Mouse (Mus musculus) lung, postnatal 14 days (tissue): ENCODE results near the gene Nup35.

ENCODE experiments used
- DNase-seq: peaks from one replicate; pipeline ENCODE4 v3.0.0; 2021

Nup35 gene

DNA sequence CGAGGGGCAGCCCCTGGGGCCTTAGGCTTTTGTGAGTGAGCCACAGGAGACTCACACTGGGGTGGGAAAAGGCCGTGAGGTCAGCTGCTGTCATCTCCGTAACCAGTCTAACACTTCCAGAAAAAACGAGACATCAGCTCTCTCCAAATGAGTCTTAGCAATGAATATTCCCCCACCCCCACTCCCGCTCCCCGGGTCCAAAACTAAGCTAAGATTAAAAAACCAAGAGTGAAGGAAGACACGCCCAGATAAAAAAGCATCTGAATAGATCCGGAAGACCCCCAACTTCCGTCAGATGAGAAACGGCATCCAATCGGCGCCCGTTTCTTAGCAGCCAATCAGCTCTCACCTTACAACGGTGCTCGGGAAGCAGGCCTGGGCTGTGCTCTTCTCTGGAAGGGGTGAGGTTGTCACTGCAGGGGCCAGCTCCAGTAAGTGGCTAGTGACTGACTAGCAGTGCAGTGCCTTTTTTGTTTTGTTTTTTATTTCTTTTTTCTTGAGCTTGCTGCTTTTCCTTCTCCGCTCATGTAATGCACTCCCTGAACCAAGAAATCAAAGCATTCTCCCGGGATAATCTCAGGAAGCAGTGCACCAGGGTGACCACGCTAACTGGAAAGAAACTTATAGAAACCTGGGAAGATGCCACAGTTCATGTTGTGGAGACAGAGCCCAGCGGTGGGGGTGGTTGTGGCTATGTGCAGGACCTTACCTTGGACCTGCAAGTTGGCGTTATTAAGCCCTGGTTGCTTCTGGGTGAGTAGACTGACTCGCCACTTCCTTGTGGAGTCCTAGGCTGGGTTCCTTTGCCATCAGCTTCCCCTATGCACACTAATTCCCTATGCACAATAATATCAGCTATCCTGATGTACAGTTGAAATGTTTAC is at the start of gene Nup35, which contains the start of gene Dusp19:
Gene Nup35 (plus strand): TSS at position 383 of the 884 bp plus-strand sequence.
Gene Dusp19 (plus strand): TSS at position 192 of the 884 bp plus-strand sequence.
- peak; percentile 97 for DNase-seq

DNA sequence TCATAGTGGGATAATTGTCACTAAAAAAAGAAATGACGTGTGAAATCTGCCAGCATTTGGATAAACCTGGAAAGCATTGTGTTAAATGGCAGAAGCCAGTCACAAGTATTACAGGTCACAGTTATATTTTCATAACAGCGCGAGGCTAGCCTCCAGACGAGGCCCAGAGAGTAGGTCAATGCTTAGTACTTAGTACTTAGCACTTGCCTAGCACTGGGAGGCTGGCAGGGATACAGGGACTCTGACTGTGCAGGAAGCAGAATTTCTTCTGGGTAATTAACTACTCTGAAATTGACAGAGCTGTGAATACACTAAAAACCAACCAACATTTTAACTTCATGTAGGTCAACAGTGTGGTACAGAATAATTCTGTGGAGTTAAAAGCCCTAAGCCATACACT is 49.6 kb upstream of the Nup35 start:
- DNase-seq: no peak

DNA sequence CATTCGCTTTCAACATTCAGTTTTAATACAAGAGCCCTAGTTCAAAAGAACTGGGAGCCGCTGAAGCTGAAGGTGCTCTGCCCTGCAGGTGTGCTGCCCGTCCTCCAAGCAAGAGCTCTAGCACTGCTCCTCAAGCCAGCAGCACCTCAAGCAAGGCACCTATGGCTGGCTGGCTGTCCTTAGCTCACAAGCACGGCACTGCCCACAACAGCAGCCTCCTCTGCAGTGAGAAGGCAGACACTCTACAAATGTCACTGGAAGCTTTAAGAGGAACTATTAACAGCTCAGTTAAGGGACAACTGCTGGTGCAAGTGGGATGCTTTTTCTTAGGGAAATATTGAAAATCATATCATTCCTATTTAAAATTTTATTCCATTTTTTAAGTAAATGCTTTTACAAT is 46.4 kb upstream of the Nup35 start:
- no peak for DNase-seq

DNA sequence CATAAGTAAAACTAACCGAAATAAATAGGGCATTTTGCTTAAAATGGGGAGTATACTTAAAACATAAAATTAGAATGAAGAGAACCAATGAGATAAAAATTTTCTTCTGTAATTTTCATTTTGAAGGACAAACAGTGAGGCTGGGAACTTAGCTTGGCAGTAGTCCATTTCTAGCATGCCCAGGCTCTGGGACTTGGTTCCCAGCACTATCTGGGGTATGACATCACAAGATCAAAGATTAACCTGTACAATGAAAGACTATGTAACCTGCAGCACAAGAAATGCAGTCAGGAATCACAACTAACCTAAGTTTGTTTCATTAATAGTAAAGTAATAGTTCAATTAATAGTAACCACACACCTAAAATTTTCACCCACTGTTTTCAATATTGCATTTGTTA is 39.8 kb upstream of the Nup35 start:
- no peak for DNase-seq

DNA sequence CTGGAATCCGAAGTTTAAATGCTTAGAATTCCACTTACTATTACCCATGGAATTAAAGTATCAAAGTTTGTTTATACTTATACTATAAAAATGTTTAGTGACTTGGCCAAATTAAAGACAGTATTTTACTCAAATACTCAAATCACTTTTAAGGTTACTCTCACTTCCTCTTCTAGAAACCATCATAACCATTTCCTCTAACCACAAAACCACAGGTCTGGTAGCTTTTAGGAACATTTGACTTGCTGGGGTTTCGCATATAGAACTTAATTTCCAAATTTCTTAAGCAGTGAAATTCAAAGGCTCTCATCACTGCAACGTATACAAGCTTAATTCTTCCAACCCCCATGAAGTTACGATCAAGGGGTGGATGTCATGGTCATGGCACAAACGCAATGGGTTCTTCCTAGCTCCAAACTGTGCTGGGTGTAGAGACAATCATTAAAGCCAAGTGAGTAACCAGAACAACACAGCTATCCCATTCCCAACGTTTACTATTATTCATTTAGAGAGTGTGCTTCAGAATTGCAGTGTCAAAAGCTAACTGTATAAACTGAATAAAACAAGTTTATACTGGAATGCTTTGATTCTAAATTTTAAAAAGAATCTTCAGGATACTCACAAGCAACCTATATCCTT is 37.7 kb upstream of the Nup35 start:
- DNase-seq: no peak

GRCm38 (mm10) chr2:80580311-80580961 is 36.6 kb upstream of the Nup35 start:
- DNase-seq: peak; percentile 15

DNA sequence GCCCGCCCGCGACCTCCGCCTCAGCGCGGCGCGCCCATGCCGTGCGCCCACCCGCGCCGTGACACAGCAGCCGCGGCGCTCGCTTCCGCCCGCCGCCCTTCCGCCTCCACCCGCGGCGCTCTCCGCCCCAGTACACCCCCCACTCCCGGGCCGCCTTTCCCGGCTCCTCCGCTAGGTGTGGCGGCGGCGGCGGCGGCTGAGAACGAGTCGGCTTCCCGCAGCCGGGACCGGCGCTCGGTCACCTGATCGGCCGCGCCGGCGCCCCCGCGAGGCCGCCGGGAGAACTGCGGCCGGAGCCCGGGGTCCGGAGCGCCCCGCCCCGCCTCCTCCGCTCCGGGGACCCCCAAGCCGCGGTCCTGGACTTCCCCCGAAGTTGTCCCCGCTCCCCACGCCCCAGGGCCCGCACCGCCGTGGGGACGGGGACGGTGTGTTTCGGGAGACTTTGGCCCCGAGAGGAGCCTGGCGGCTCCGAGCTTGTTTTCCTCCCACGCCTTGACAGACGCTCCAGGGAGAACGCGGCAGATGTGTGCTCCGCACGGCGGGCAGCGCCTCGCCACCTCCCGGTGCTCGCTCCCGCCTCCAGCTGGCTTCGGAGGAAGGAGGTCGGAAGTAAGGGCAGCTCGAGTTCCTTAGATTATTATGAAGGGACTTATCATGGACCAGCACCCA is 35.9 kb upstream of the Nup35 start, which contains the start of gene Nckap1:
Gene Nckap1 (minus strand): TSS at position 338 of the 669 bp plus-strand sequence.
- peak; percentile 91 for DNase-seq

DNA sequence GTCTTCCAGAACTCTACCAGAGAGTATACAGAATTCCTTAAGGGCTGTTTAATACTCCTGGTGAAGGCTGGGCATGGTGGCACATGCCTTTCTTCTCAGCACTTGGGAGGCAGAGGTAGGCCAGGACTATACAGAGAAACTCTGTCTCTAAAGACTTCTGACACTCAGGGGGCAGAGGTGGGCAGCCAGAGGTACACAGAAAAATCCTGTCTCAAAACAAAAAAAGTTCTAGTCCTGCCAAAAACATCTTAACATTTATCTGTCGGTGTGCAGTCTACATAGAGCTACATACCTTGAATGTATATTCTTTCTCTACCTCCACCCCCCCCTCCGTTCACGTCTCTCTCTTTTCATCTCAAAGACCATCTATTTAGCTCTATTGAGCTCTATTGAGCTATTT is 34.7 kb upstream of the Nup35 start:
- no peak for DNase-seq

GRCm38 (mm10) chr2:80594215-80594918 is 22.7 kb upstream of the Nup35 start:
- DNase-seq: no peak

DNA sequence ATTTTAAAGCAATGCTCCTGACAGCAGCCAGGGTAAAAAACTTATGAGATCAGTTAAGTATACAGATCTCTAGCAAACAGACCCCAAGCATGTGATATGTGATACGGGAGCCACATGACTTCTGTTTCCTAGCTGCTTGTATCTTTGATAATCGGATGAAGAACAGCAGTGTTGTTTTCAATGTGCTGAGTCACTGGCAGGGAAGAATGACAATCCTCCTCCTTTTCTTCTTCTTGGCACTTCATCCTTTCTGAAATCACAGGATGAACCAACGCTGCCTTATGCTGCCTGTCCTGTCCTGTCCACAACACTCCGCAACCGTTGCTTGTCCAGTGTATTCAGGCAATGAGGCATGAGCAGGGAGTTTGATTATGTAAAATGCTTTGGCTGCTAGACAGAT is 20.1 kb upstream of the Nup35 start:
- DNase-seq: no peak

DNA sequence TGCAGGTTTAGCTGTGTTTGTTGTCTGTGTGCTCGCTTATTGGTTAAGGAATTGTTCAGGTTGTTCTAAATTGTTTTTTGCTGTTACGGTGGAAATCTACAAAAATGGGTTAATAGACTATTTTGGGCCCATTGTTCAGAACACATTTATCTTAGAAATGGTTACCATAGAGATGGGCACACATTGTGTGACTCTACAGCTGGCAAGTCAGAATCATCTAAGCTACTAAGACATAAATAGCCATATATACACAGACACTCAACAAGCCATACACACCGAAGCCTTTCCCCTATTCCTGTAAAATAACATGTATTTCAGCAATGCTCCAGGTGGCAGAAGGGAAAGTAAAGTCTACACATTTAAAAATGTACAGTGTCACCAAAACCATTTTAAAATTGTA is 17.2 kb upstream of the Nup35 start:
- DNase-seq: no peak

DNA sequence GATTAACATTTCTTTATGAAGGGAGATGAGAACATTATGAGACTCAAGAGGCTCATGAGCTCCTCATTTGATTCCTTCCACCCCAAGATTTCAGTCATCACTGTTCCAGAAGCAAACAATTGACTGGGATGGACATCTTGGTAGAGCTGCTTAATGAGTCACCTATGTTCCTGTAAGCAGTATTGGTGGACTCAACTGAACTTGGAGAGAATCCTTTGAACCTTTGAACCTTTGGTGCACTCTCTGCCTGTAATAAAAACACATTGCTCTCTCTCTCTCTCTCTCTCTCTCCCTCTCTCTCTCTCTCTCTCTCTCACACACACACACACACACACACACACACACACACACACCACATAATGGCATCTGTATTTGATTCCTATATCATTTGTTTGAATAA is 16.4 kb upstream of the Nup35 start:
- DNase-seq: no peak

DNA sequence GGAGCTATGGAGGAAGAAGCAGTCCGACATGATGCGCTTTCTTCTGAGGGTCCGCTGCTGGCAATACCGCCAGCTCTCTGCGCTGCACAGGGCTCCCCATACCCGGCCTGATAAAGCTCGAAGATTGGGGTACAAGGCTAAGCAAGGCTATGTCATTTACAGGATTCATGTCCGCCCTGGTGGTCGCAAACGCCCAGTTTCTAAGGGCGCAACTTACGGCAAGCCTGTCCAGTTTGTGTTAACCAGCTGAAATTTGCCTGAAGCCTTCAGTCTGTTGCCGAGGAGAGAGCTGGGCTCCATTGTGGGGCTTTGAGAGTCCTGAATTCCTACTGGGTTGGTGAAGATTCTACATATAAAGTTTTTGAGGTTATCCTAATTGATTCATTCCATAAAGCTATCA is 14.3 kb upstream of the Nup35 start:
- no peak for DNase-seq

DNA sequence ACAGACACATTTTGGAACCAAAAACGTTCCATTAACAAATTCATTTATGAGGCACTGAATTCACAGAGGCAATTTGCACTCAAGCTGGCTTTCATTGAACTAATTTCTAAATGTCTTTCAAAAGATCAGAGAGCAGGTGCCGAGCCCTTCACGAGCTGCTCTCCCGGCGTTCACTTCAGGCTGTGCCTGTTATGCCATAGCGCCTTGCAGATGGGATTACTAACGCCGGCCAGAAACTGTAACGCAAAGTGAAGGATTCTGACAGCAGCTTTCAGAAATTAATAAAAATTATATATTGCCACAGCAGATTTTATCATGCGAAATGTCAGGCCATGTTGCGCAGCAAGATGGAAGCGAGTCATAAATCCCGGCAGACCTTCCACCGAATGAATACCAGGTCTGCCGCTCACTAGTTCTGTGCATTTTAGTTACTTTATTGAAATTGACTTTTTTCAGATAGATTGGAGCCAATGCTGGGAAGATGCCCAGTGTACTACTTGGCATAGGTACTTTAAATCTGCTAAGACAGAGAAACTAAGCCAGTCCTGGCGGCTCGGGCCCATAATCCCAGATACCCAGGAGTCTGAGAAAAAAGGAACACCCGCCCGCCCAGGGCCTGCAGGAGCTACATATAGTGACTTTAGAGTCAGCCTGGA is 13.1 kb upstream of the Nup35 start:
- DNase-seq: no peak

DNA sequence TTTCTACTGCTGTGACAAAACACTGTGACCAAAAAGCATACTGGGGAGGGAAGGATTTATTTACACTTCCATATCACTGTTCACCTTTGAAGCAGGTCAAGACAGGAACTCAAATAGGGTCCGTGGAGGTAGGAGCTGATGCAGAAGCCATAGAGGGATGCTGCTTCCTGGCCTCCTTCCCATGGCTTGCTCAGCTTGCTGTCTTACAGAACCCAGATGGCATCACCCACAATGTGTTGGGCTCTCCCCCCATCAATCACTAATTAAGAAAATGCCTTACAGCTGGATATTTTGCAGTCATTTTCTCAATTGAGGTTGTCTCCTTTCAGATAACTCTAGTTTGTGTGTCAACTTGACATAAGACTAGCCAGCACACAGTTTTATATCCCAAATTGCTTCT is 4.8 kb upstream of the Nup35 start:
- no peak for DNase-seq

DNA sequence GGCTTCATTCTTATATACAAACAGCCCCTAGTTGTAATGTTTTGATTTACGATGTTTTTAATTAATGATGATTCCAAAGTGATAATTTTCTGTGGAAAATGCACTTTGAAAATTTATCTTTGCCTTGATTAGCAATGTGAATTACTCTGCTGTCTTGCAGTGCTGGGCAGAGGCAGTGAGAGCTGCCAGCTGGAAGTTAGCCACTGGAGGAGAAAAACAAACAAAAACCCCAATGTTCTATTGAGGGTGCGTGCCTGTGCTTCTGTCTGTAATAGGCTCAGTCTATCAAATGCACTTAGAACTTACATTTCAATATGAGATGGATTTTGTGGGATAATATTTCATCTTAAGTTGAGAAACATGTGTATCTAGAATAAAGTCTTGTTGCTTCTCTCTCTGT is 4.2 kb upstream of the Nup35 start:
- no peak for DNase-seq

DNA sequence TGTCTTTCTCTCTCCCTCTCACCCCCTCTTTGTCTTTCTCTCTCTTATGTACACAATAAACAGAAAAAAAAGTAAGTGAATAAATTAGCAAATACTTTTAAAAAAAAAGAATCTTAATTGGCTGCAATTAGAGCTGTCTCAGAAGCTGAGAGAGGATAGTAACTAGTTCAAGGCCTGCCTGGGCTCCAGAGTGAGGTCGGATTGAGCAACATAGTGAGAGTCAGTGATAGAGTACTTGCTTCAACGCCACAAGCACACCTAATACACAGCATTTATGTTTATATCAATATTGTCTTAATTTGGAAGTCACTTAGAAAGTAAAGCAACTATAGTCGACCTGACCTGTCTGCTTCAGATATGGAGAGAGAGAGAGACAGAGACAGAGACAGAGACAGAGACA is 2.0 kb downstream of the Nup35 start:
- DNase-seq: no peak

DNA sequence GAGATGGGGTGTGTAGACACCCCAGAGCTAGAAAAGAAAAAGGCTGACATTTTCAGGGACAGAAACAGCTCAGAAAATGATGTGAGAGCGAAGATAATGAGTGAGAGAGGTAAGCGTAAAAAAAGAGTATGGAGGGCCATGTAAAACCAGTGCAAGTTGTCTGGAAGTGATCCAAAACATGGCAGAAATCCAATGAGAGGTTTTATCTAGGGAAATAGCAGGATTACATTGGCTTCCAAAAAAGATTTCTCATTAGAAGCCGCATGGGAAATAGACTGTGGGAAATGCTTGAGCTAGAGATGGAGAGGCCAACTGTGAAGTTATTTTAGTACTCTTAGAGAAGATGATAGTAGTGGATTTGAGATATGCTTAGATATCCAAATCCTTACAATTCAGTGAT is 4.9 kb downstream of the Nup35 start:
- no peak for DNase-seq

GRCm38 (mm10) chr2:80624523-80624922 is 7.5 kb downstream of the Nup35 start:
- no peak for DNase-seq

- DNase-seq: no peak
Measured at GRCm38 (mm10) chr2:80632336-80633026, 15.4 kb downstream of the Nup35 start.
